Mouse (Mus musculus) heart, embryonic 11.5 days (tissue): ENCODE results near the gene Tssk4. TPM values are rescaled to one million over a fixed set of nuclear protein-coding genes. Genes with fewer than 3 reads are reported as not detected.

Experiments used
- ATAC-seq: fragments of 200-750 bp; cut with Nextera tagmentation; replicated peaks from 2 replicates; pipeline ENCODE4 v1.8.0; 2017; ENCODE audit warnings: moderate library complexity; ENCODE audit not compliant: insufficient number of reproducible peaks, low FRiP score, low TSS enrichment
- H3K27ac ChIP-seq: fragments of 300-500 bp; sonication (generic); 2 replicates; pipeline ENCODE4 v1.5.1; 2014; ENCODE audit warnings: mild to moderate bottlenecking, low read depth, low read length
- H3K27me3 ChIP-seq: fragments of 300-500 bp; sonication (generic); 2 replicates; pipeline ENCODE4 v1.6.1; 2014; ENCODE audit warnings: mild to moderate bottlenecking, low read length, mixed read lengths; ENCODE audit not compliant: control insufficient read depth, insufficient read depth
- H3K36me3 ChIP-seq: fragments of 300-500 bp; sonication (generic); 2 replicates; pipeline ENCODE4 v1.6.1; 2014; ENCODE audit warnings: mild to moderate bottlenecking, low read length, moderate library complexity, mixed read lengths; ENCODE audit not compliant: control insufficient read depth, insufficient read depth
- H3K4me1 ChIP-seq: fragments of 300-500 bp; sonication (generic); 2 replicates; pipeline ENCODE4 v1.6.1; 2014; ENCODE audit warnings: low read length; ENCODE audit not compliant: control insufficient read depth, insufficient read depth
- H3K4me2 ChIP-seq: fragments of 300-500 bp; sonication (generic); 2 replicates; pipeline ENCODE4 v1.6.1; 2014; ENCODE audit warnings: mild to moderate bottlenecking, moderate library complexity
- H3K4me3 ChIP-seq: fragments of 300-500 bp; sonication (generic); 2 replicates; pipeline ENCODE4 v1.5.1; 2014; ENCODE audit warnings: low read depth, low read length
- H3K9ac ChIP-seq: fragments of 300-500 bp; sonication (generic); 2 replicates; pipeline ENCODE4 v1.6.1; 2014; ENCODE audit warnings: mild to moderate bottlenecking, low read depth, low read length, moderate library complexity
- H3K9me3 ChIP-seq: fragments of 300-500 bp; sonication (generic); replicated peaks from 2 replicates; pipeline ENCODE4 v1.6.1; 2016; ENCODE audit warnings: low read length; ENCODE audit not compliant: control insufficient read depth
- WGBS: fragments of 180-500 bp; shearing (Covaris S2); extraction: QIAGEN DNeasy Blood & Tissue Kit; methylation state at CpG from one replicate; pipeline ENCODE4 v1.1.7; 2014; ENCODE audit not compliant: insufficient replicate concordance; 5-methylcytosine and 5-hydroxymethylcytosine counted together
- polyA plus RNA-seq: library from polyadenylated mRNA; unstranded; fragments of >200 nt; fragmentation: Nextera tagmentation; extraction: Ambion mirVana; gene quantifications from 2 replicates; pipeline ENCODE4 v1.2.1, GENCODE M21; 2014

Gene Tssk4
- polyA plus RNA-seq, 1 experiment from 2014 or later, result 0.63 TPM

DNA sequence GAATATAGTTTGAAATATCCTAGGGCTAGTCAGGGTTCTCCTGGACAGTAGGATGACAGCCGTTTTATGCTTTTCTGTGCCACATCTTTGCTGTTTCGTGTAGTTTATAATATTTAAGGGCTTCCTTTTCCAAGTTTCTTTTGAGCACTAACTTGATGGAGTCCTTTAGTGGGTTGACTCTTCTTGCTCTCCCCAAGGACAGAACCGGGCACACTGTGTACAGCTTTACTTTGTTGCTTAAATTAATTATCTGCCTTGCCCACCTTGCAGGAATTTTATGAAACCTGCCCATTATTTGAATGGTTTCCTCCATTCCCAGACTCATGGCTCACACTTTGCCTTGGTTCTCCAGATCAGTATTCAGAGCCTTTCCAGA is 32.1 kb downstream of the Tssk4 start:
- peak overlapping the region; percentile 88 for H3K9ac ChIP-seq
- H3K36me3 ChIP-seq, result peaks cover 24% of the 10 kb centered on the region
- ATAC-seq, result no peak
- 0 out of 2 replicates have a peak, but pooled peaks cover 7% of the 10 kb centered on the region for H3K4me1 ChIP-seq
- H3K4me3 ChIP-seq, result peak overlapping the region; percentile 88
- no peaks in the 10 kb centered on the region for H3K27me3 ChIP-seq
- peak overlapping the region; percentile 89; the same call in 1 of the 2 replicates for H3K27ac ChIP-seq
- H3K4me2 ChIP-seq, result peak overlapping the region; percentile 78
- no peaks in the 10 kb centered on the region for H3K9me3 ChIP-seq
- 18% methylated on average over 3 of the region's 3 CpGs for WGBS

- H3K36me3 ChIP-seq, result no peaks in the 10 kb centered on the region
- H3K27me3 ChIP-seq, result no peaks in the 10 kb centered on the region
- ATAC-seq, result no peak
- H3K4me3 ChIP-seq, result no peak overlapping the region
- no peaks in the 10 kb centered on the region for H3K9me3 ChIP-seq
- no peak overlapping the region for H3K4me2 ChIP-seq
- H3K9ac ChIP-seq, result no peak overlapping the region
- H3K27ac ChIP-seq, result no peak overlapping the region
- WGBS, result 79% methylated on average over 10 of the region's 10 CpGs
- no peaks in the 10 kb centered on the region for H3K4me1 ChIP-seq
These were observed 39.4 kb downstream of the Tssk4 start for GRCm38 (mm10) chr14:55689433-55689832.

DNA sequence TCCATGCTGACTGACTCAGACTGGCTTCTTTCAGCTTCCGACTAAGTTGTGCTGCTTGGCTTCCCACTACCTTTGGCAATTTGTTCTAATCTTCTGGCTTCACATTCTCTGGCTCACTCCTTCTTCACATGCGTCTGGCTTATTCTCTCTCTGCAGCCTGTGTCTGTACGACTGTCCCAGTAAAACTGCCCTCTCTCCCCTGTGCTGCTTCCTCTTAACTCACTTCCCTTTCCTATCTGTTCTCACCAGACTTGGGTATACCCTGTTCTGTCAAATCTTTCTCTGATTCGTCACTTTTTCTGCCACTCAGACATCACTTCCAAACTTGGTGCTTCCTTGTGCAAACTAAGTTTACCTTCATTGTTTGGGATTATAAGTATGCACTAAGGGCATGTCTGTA is 47.2 kb downstream of the Tssk4 start:
- Histone ChIP-seq H3K4me1 (no peaks in the 10 kb centered on the region), H3K27me3 (no peaks in the 10 kb centered on the region; the same call in 1 of the 2 replicates), H3K9me3 (no peaks in the 10 kb centered on the region), H3K36me3 (no peaks in the 10 kb centered on the region), H3K9ac (no peak overlapping the region), H3K27ac (no peak overlapping the region), H3K4me3 (no peak overlapping the region), H3K4me2 (no peak overlapping the region)
- ATAC-seq, result no peak
- WGBS, result 72% methylated on average over 4 of the region's 4 CpGs

DNA sequence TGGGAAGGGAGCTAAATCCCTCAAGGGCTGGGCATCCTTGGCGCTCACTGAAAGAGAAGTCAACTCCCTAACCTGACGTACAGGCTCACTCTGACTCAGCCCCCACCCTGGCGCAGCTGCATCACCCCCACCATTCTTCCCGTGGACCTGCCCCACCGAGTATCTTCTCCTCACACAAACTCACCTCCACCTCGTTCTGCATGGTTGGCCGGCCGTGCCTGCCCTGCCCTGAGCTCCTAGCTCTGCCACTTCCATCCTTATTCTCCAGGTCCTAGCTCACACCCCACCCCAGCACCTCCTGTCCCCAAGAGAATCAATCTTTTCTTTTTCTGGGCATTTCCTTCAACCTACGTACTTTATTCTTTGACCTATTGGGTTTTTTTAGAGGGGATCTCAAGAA is 51.1 kb downstream of the Tssk4 start:
- Histone ChIP-seq H3K27me3 (no peaks in the 10 kb centered on the region; the same call in 1 of the 2 replicates), H3K9me3 (no peaks in the 10 kb centered on the region), H3K4me2 (no peak overlapping the region), H3K4me1 (no peaks in the 10 kb centered on the region), H3K36me3 (no peaks in the 10 kb centered on the region), H3K9ac (no peak overlapping the region), H3K27ac (no peak overlapping the region), H3K4me3 (no peak overlapping the region)
- 67% methylated on average over 9 of the region's 9 CpGs for WGBS
- ATAC-seq, result no peak

Other genes starting within 250 kb of the Tssk4 start
- gene Dhrs4, start 171.4 kb upstream of the Tssk4 start, polyA plus RNA-seq, result 22.0 and 44.5 TPM in 2 replicates
- 2.2 TPM in 2 replicates for gene Carmil3, start 159.5 kb upstream of the Tssk4 start, polyA plus RNA-seq
- gene Cpne6, start 139.7 kb upstream of the Tssk4 start, polyA plus RNA-seq, result 0.32 and 0.43 TPM in 2 replicates
- not detected in 2 replicates for gene Nrl, start 125.2 kb upstream of the Tssk4 start, polyA plus RNA-seq
- 28.0 and 33.0 TPM in 2 replicates for gene Pck2, start 109.9 kb upstream of the Tssk4 start, polyA plus RNA-seq
- 61.3 and 71.1 TPM in 2 replicates for gene Dcaf11, start 90.2 kb upstream of the Tssk4 start, polyA plus RNA-seq
- gene A730061H03Rik, start 89.8 kb upstream of the Tssk4 start, polyA plus RNA-seq, result 1.0 and 1.3 TPM in 2 replicates
- 107 and 108 TPM in 2 replicates for gene Fitm1, start 74.6 kb upstream of the Tssk4 start, polyA plus RNA-seq
- gene Psme1, start 72.1 kb upstream of the Tssk4 start, polyA plus RNA-seq, result 223 and 235 TPM in 2 replicates
- gene Emc9, start 64.9 kb upstream of the Tssk4 start, polyA plus RNA-seq, result 18.7 and 20.0 TPM in 2 replicates
- gene Psme2, start 59.1 kb upstream of the Tssk4 start, polyA plus RNA-seq, result 222 and 223 TPM in 2 replicates
- gene Rnf31, start 58.5 kb upstream of the Tssk4 start, polyA plus RNA-seq, result 11.2 and 13.0 TPM in 2 replicates
- 6.4 and 7.5 TPM in 2 replicates for gene Irf9, start 46.6 kb upstream of the Tssk4 start, polyA plus RNA-seq
- gene Rec8, start 32.1 kb upstream of the Tssk4 start, polyA plus RNA-seq, result 8.8 and 14.1 TPM in 2 replicates
- gene Ipo4, start 14.2 kb upstream of the Tssk4 start, polyA plus RNA-seq, result 70.1 and 81.7 TPM in 2 replicates
- gene Gm49378, start 12.3 kb upstream of the Tssk4 start, polyA plus RNA-seq, result 1.9 and 4.2 TPM in 2 replicates
- 78.7 and 86.9 TPM in 2 replicates for gene Tm9sf1, start 6.4 kb upstream of the Tssk4 start, polyA plus RNA-seq
- 72.0 and 74.2 TPM in 2 replicates for gene Mdp1, start 10.3 kb downstream of the Tssk4 start, polyA plus RNA-seq
- gene Gmpr2, start 21.8 kb downstream of the Tssk4 start, polyA plus RNA-seq, result 41.3 and 43.3 TPM in 2 replicates
- gene Nedd8, start 21.9 kb downstream of the Tssk4 start, polyA plus RNA-seq, result 512 and 535 TPM in 2 replicates
- 39.6 and 42.3 TPM in 2 replicates for gene Tinf2, start 31.6 kb downstream of the Tssk4 start, polyA plus RNA-seq
- gene Tgm1, start 63.7 kb downstream of the Tssk4 start, polyA plus RNA-seq, result 0.13 and 0.30 TPM in 2 replicates
- 19.1 and 19.7 TPM in 2 replicates for gene Rabggta, start 72.1 kb downstream of the Tssk4 start, polyA plus RNA-seq
- 56.4 and 60.3 TPM in 2 replicates for gene Dhrs1, start 95.5 kb downstream of the Tssk4 start, polyA plus RNA-seq
- 25.1 and 26.3 TPM in 2 replicates for gene Nop9, start 95.5 kb downstream of the Tssk4 start, polyA plus RNA-seq
- 1.4 and 1.7 TPM in 2 replicates for gene Cideb, start 108.3 kb downstream of the Tssk4 start, polyA plus RNA-seq
- 0.16 and 1.0 TPM in 2 replicates for gene Ltb4r2, start 111.2 kb downstream of the Tssk4 start, polyA plus RNA-seq
- 0.11 and 0.21 TPM in 2 replicates for gene Ltb4r1, start 115.8 kb downstream of the Tssk4 start, polyA plus RNA-seq
- 13.2 and 19.7 TPM in 2 replicates for gene Adcy4, start 133.9 kb downstream of the Tssk4 start, polyA plus RNA-seq
- 19.6 and 19.8 TPM in 2 replicates for gene Ripk3, start 138.7 kb downstream of the Tssk4 start, polyA plus RNA-seq
- gene Nfatc4, start 173.0 kb downstream of the Tssk4 start, polyA plus RNA-seq, result 15.5 and 16.9 TPM in 2 replicates
- 12.5 and 20.3 TPM in 2 replicates for gene Nynrin, start 203.8 kb downstream of the Tssk4 start, polyA plus RNA-seq
- 0.30 and 0.42 TPM in 2 replicates for gene Cbln3, start 234.2 kb downstream of the Tssk4 start, polyA plus RNA-seq
- 6.0 and 8.9 TPM in 2 replicates for gene Khnyn, start 234.8 kb downstream of the Tssk4 start, polyA plus RNA-seq